Mouse (Mus musculus) lung, adult 10 weeks (tissue): ENCODE measurements around the gene Fam49a. TPM values are rescaled to one million over a fixed set of nuclear protein-coding genes. Genes with fewer than 3 reads are reported as not detected.

Source experiments
- polyA plus RNA-seq: library from polyadenylated mRNA; stranded (reverse); fragments of 350-450 nt; fragmentation: Illumina TruSeq; extraction: RNeasy Lipid Tissue Mini Kit (QIAGEN cat#74804); gene quantifications from one replicate; pipeline ENCODE4 v1.2.3, GENCODE M21; 2014; ENCODE audit warnings: low read depth, low replicate concordance; ENCODE audit not compliant: insufficient read depth

Gene Fam49a
- 12.5 TPM for polyA plus RNA-seq

DNA sequence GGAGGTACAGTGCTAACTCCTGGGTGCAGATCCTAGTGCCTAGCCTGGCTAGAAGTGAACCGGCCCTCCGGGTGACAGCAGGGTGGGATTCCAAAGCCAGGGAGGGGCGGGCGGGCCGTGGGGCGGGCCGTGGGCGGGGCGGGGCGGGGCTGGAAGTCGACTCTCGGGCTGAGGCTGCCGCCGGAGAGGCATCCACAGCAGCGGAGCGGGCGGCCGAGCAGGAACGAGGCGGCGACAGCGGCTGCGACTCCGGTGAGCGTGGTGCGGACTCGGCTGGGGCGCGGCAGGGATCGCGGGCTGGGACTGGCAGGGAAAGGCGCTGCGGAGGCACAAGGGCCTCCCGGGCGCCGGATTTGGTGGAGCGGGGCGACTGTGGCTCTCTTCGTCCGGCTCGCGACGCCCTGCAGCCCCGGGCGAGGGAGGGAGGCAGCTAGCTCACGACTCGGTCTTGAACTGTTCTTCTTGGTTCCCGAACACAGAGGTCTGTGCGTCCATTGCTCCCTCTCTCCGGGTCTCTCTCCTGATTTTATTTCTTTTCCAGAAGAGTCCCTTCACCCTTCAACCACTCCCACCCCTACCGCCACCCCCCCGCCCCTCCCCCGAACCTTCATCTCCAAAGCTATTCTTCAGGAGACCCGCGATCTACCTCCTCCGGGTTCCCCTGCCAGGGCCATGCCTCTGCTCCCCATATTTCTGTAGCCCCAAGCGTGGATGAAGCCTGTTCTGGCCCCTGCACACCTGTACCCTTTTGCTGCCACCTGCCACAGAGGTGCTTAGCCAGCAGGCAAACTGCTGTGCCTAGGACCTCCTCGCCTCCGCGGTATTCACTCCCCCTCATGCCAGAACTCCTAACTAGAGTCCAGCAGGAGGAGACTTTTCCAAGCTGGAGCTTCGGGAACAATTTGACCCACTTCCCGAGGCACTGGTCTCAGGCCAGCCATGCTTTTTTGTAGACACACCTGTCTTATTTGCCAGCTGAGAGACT is at the start of gene Fam49a:
Fam49a (plus strand) TSS at position 153 of the 985 bp plus-strand sequence.

